Mouse (Mus musculus): ENCODE results near the gene Aqp3.

DNA sequence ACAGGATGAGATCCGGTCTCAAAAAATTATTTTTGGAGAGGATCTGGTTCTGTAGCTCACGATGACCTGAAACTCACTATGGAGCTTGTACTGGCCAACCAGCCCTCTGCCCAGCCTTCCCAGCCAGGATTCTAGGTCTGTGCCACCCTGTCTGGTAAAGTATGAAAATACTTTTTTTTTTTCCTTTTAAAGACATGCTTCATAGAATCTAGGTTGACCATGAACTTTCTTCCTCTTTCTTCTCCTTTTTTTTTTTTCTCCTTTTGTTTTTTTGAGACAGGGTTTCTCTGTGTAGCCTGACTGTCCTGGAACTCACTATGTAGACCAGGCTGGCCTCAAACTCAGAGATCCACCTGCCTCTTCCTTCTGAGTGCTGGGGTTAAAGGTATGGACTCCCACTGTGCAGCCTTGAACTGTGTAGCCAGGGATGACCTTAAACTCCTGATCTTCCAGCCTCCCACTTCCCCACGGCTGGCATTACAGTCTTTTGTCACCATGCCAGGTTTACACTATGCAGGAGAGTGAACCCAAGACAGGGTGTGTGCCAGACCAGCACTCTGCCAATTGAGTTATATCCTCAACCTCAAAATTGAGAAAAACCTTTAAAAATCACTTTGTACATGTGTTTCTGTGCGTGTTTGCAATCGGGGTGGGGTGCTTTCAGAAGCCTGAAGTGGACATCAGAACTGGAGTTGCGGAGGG, 42.3 kb upstream of the Aqp3 start:
- TF ChIP-seq CTCF (IDR thresholded peaks at IDR 0.05; ENCODE audit: extremely low read depth, insufficient read length, insufficient replicate concordance, low read depth, low read length) (no peak), POLR2A (IDR thresholded peaks at IDR 0.05; ENCODE audit: low read depth, low read length) (no peak)
